Mouse (Mus musculus) hindbrain, embryonic 12.5 days (tissue): ENCODE data around the gene Wdr93. TPM values are rescaled to one million over a fixed set of nuclear protein-coding genes. Genes with fewer than 3 reads are reported as not detected.
A peak's percentile ranks its signal among the peaks of the same experiment; 100 is the strongest.

Experiments
- ATAC-seq: fragments of 200-750 bp; cut with Nextera tagmentation; 2 replicates; pipeline ENCODE4 v1.8.0; 2017; ENCODE audit warnings: moderate TSS enrichment; ENCODE audit not compliant: low FRiP score
- H3K27ac ChIP-seq: fragments of 300-500 bp; sonication (generic); 2 replicates; pipeline ENCODE4 v1.5.1; 2016; ENCODE audit warnings: mild to moderate bottlenecking
- H3K27me3 ChIP-seq: fragments of 300-500 bp; sonication (generic); 2 replicates; pipeline ENCODE4 v1.6.1; 2016; ENCODE audit warnings: mild to moderate bottlenecking
- H3K36me3 ChIP-seq: fragments of 300-500 bp; sonication (generic); 2 replicates; pipeline ENCODE4 v1.6.1; 2016; ENCODE audit warnings: mild to moderate bottlenecking
- H3K4me1 ChIP-seq: fragments of 300-500 bp; sonication (generic); 2 replicates; pipeline ENCODE4 v1.6.1; 2016
- H3K4me2 ChIP-seq: fragments of 300-500 bp; sonication (generic); replicated peaks from 2 replicates; pipeline ENCODE4 v1.6.1; 2016; ENCODE audit warnings: mild to moderate bottlenecking
- H3K4me3 ChIP-seq: fragments of 300-500 bp; sonication (generic); 2 replicates; pipeline ENCODE4 v1.5.1; 2016; ENCODE audit warnings: mild to moderate bottlenecking
- H3K9ac ChIP-seq: fragments of 300-500 bp; sonication (generic); 2 replicates; pipeline ENCODE4 v1.6.1; 2016; ENCODE audit warnings: mild to moderate bottlenecking, moderate library complexity
- H3K9me3 ChIP-seq: fragments of 300-500 bp; sonication (generic); replicated peaks from 2 replicates; pipeline ENCODE4 v1.6.1; 2016; ENCODE audit warnings: mild to moderate bottlenecking
- WGBS: fragments of 180-500 bp; shearing (Covaris S2); methylation state at CpG from one replicate; pipeline ENCODE4 v1.1.7; 2016; 5-methylcytosine and 5-hydroxymethylcytosine counted together
- polyA plus RNA-seq: library from polyadenylated mRNA; unstranded; fragments of >200 nt; fragmentation: Nextera tagmentation; extraction: Ambion mirVana; gene quantifications from 2 replicates; pipeline ENCODE4 v1.2.1, GENCODE M21; 2016

Gene Wdr93
- polyA plus RNA-seq, 1 experiment from 2014 or later, result 0.57 TPM

GRCm38 (mm10) chr7:79758176-79758575, 15.2 kb downstream of the Wdr93 start:
- H3K9ac ChIP-seq, result no peak overlapping the region
- no peaks in the 10 kb centered on the region for H3K36me3 ChIP-seq
- ATAC-seq, result no peak
- no peaks in the 10 kb centered on the region for H3K4me1 ChIP-seq
- H3K4me3 ChIP-seq, result no peak overlapping the region
- no peaks in the 10 kb centered on the region for H3K9me3 ChIP-seq
- H3K27ac ChIP-seq, result no peak overlapping the region
- H3K4me2 ChIP-seq, result no peak overlapping the region
- 81% methylated on average over 6 of the region's 6 CpGs for WGBS
- H3K27me3 ChIP-seq, result no peaks in the 10 kb centered on the region

- ATAC-seq, result no peak
- Histone ChIP-seq H3K9ac (no peak overlapping the region), H3K4me2 (no peak overlapping the region), H3K9me3 (no peaks in the 10 kb centered on the region), H3K36me3 (no peaks in the 10 kb centered on the region), H3K4me3 (no peak overlapping the region), H3K27me3 (no peaks in the 10 kb centered on the region), H3K27ac (no peak overlapping the region), H3K4me1 (no peaks in the 10 kb centered on the region)
These were observed 16.8 kb downstream of the Wdr93 start for GRCm38 (mm10) chr7:79759766-79760165.

GRCm38 (mm10) chr7:79761124-79761876, 18.3 kb downstream of the Wdr93 start:
- Histone ChIP-seq H3K9me3 (no peaks in the 10 kb centered on the region), H3K4me2 (no peak overlapping the region), H3K4me1 (no peaks in the 10 kb centered on the region), H3K36me3 (no peaks in the 10 kb centered on the region), H3K27me3 (no peaks in the 10 kb centered on the region), H3K27ac (no peak overlapping the region), H3K9ac (no peak overlapping the region), H3K4me3 (no peak overlapping the region)
- 89% methylated on average over 5 of the region's 5 CpGs for WGBS
- ATAC-seq, result no peak

- ATAC-seq, result no peak
- Histone ChIP-seq H3K9me3 (no peaks in the 10 kb centered on the region), H3K4me2 (no peak overlapping the region), H3K36me3 (no peaks in the 10 kb centered on the region), H3K9ac (no peak overlapping the region), H3K27ac (no peak overlapping the region), H3K27me3 (no peaks in the 10 kb centered on the region), H3K4me1 (no peaks in the 10 kb centered on the region), H3K4me3 (no peak overlapping the region)
- WGBS, result 77% methylated on average over 8 of the region's 8 CpGs
These were observed 19.1 kb downstream of the Wdr93 start for GRCm38 (mm10) chr7:79762106-79762505.

GRCm38 (mm10) chr7:79765991-79766390, 23.0 kb downstream of the Wdr93 start:
- Histone ChIP-seq H3K27me3 (no peaks in the 10 kb centered on the region), H3K9me3 (no peaks in the 10 kb centered on the region), H3K9ac (no peak overlapping the region), H3K4me1 (no peaks in the 10 kb centered on the region), H3K27ac (no peak overlapping the region), H3K4me2 (no peak overlapping the region), H3K4me3 (no peak overlapping the region), H3K36me3 (no peaks in the 10 kb centered on the region)
- 38% methylated on average over 1 of the region's 1 CpGs for WGBS
- ATAC-seq, result no peak

GRCm38 (mm10) chr7:79769664-79770063, 26.7 kb downstream of the Wdr93 start:
- no peak for ATAC-seq
- WGBS, result 88% methylated on average over 3 of the region's 3 CpGs
- Histone ChIP-seq H3K27ac (no peak overlapping the region), H3K4me2 (no peak overlapping the region), H3K27me3 (no peaks in the 10 kb centered on the region), H3K4me3 (no peak overlapping the region), H3K9ac (no peak overlapping the region), H3K4me1 (no peaks in the 10 kb centered on the region), H3K36me3 (no peaks in the 10 kb centered on the region), H3K9me3 (no peaks in the 10 kb centered on the region)

- Histone ChIP-seq H3K36me3 (no peaks in the 10 kb centered on the region), H3K4me1 (no peaks in the 10 kb centered on the region), H3K4me2 (no peak overlapping the region), H3K4me3 (no peak overlapping the region), H3K27me3 (peaks cover 5% of the 10 kb centered on the region; the same call in 1 of the 2 replicates), H3K9ac (no peak overlapping the region), H3K9me3 (no peaks in the 10 kb centered on the region), H3K27ac (no peak overlapping the region)
- WGBS, result 41% methylated on average over 15 of the region's 15 CpGs
- no peak for ATAC-seq
These were observed 28.9 kb downstream of the Wdr93 start for GRCm38 (mm10) chr7:79771561-79772512.

- H3K4me2 ChIP-seq, result peak overlapping the region; percentile 37
- H3K4me1 ChIP-seq, result 0 out of 2 replicates have a peak, but pooled peaks cover 2% of the 10 kb centered on the region
- no peak overlapping the region for H3K4me3 ChIP-seq
- no peak overlapping the region for H3K27ac ChIP-seq
- 0 out of 2 replicates have a peak, but pooled peaks have one; percentile 40 for ATAC-seq
- H3K9ac ChIP-seq, result no peak overlapping the region
- WGBS, result 30% methylated on average over 16 of the region's 16 CpGs
- peaks cover 13% of the 10 kb centered on the region for H3K27me3 ChIP-seq
- no peaks in the 10 kb centered on the region for H3K36me3 ChIP-seq
- H3K9me3 ChIP-seq, result no peaks in the 10 kb centered on the region
These were observed 38.0 kb downstream of the Wdr93 start for GRCm38 (mm10) chr7:79780647-79781626.

- WGBS, result 76% methylated on average over 11 of the region's 11 CpGs
- H3K27ac ChIP-seq, result no peak overlapping the region
- H3K27me3 ChIP-seq, result peaks cover 13% of the 10 kb centered on the region
- H3K9me3 ChIP-seq, result no peaks in the 10 kb centered on the region
- 0 out of 2 replicates have a peak, but pooled peaks cover 2% of the 10 kb centered on the region for H3K4me1 ChIP-seq
- ATAC-seq, result no peak
- H3K9ac ChIP-seq, result no peak overlapping the region
- no peak overlapping the region for H3K4me2 ChIP-seq
- no peaks in the 10 kb centered on the region for H3K36me3 ChIP-seq
- no peak overlapping the region for H3K4me3 ChIP-seq
These were observed 39.0 kb downstream of the Wdr93 start for GRCm38 (mm10) chr7:79781826-79782515.

- 77% methylated on average over 2 of the region's 2 CpGs for WGBS
- no peaks in the 10 kb centered on the region for H3K36me3 ChIP-seq
- no peak overlapping the region for H3K4me3 ChIP-seq
- no peak overlapping the region for H3K27ac ChIP-seq
- H3K9ac ChIP-seq, result no peak overlapping the region
- H3K27me3 ChIP-seq, result peaks cover 19% of the 10 kb centered on the region
- ATAC-seq, result no peak
- H3K4me2 ChIP-seq, result no peak overlapping the region
- H3K9me3 ChIP-seq, result no peaks in the 10 kb centered on the region
- 0 out of 2 replicates have a peak, but pooled peaks cover 2% of the 10 kb centered on the region for H3K4me1 ChIP-seq
These were observed 39.5 kb downstream of the Wdr93 start for GRCm38 (mm10) chr7:79782516-79782855.

GRCm38 (mm10) chr7:79786295-79786694, 43.3 kb downstream of the Wdr93 start:
- no peak overlapping the region for H3K27ac ChIP-seq
- H3K4me2 ChIP-seq, result no peak overlapping the region
- peaks cover 41% of the 10 kb centered on the region for H3K27me3 ChIP-seq
- ATAC-seq, result 0 out of 2 replicates have a peak, but pooled peaks have one; percentile 52
- 23% methylated on average over 6 of the region's 6 CpGs for WGBS
- H3K4me1 ChIP-seq, result peaks cover 3% of the 10 kb centered on the region
- H3K4me3 ChIP-seq, result no peak overlapping the region
- H3K9ac ChIP-seq, result no peak overlapping the region
- H3K36me3 ChIP-seq, result no peaks in the 10 kb centered on the region
- no peaks in the 10 kb centered on the region for H3K9me3 ChIP-seq
